Mouse (Mus musculus) heart, embryonic 12.5 days (tissue): ENCODE data around the gene Hsd17b7. TPM values are rescaled to one million over a fixed set of nuclear protein-coding genes. Genes with fewer than 3 reads are reported as not detected.

ENCODE experiments used
- ATAC-seq: fragments of 200-750 bp; cut with Nextera tagmentation; 2 replicates; pipeline ENCODE4 v1.8.0; 2017; ENCODE audit warnings: moderate TSS enrichment, moderate library complexity; ENCODE audit not compliant: insufficient number of reproducible peaks, low FRiP score
- H3K27ac ChIP-seq: fragments of 300-500 bp; sonication (generic); 2 replicates; pipeline ENCODE4 v1.5.1; 2016; ENCODE audit warnings: mild to moderate bottlenecking, moderate library complexity; ENCODE audit not compliant: poor library complexity, severe bottlenecking
- H3K27me3 ChIP-seq: fragments of 300-500 bp; sonication (generic); replicated peaks from 2 replicates; pipeline ENCODE4 v1.6.1; 2016; ENCODE audit warnings: mild to moderate bottlenecking, moderate library complexity
- H3K36me3 ChIP-seq: fragments of 300-500 bp; sonication (generic); 2 replicates; pipeline ENCODE4 v1.6.1; 2016; ENCODE audit warnings: mild to moderate bottlenecking, moderate library complexity
- H3K4me1 ChIP-seq: fragments of 300-500 bp; sonication (generic); replicated peaks from 2 replicates; pipeline ENCODE4 v1.6.1; 2016; ENCODE audit warnings: mild to moderate bottlenecking
- H3K4me2 ChIP-seq: fragments of 300-500 bp; sonication (generic); 2 replicates; pipeline ENCODE4 v1.6.1; 2016; ENCODE audit warnings: mild to moderate bottlenecking, moderate library complexity
- H3K4me3 ChIP-seq: fragments of 300-500 bp; sonication (generic); 2 replicates; pipeline ENCODE4 v1.5.1; 2016; ENCODE audit warnings: mild to moderate bottlenecking
- H3K9ac ChIP-seq: fragments of 300-500 bp; sonication (generic); 2 replicates; pipeline ENCODE4 v1.6.1; 2016; ENCODE audit warnings: mild to moderate bottlenecking, moderate library complexity
- H3K9me3 ChIP-seq: fragments of 300-500 bp; sonication (generic); replicated peaks from 2 replicates; pipeline ENCODE4 v1.6.1; 2016; ENCODE audit warnings: mild to moderate bottlenecking, moderate library complexity
- WGBS: fragments of 180-500 bp; shearing (Covaris S2); methylation state at CpG from one replicate; pipeline ENCODE4 v1.1.7; 2016; 5-methylcytosine and 5-hydroxymethylcytosine counted together
- polyA plus RNA-seq: library from polyadenylated mRNA; unstranded; fragments of >200 nt; fragmentation: Nextera tagmentation; extraction: Ambion mirVana; gene quantifications from 2 replicates; pipeline ENCODE4 v1.2.1, GENCODE M21; 2016

The Hsd17b7 gene
- polyA plus RNA-seq, 1 experiment from 2014 or later: 35.7 TPM

GRCm38 (mm10) chr1:169939345-169939744 lies 29.7 kb downstream of the Hsd17b7 start:
- no peaks in the 10 kb centered on the region for H3K4me1 ChIP-seq
- no peak for ATAC-seq
- no peak overlapping the region for H3K4me2 ChIP-seq
- H3K9ac ChIP-seq: no peak overlapping the region
- H3K27me3 ChIP-seq: no peaks in the 10 kb centered on the region
- no peaks in the 10 kb centered on the region for H3K9me3 ChIP-seq
- H3K4me3 ChIP-seq: no peak overlapping the region
- no peaks in the 10 kb centered on the region for H3K36me3 ChIP-seq
- H3K27ac ChIP-seq: no peak overlapping the region
- 6% methylated on average over 2 of the region's 2 CpGs for WGBS

- Histone ChIP-seq H3K27me3 (no peaks in the 10 kb centered on the region), H3K9me3 (no peaks in the 10 kb centered on the region), H3K36me3 (no peaks in the 10 kb centered on the region), H3K4me3 (peak overlapping the region; percentile 18; the same call in 1 of the 2 replicates), H3K27ac (no peak overlapping the region), H3K4me1 (no peaks in the 10 kb centered on the region), H3K9ac (no peak overlapping the region), H3K4me2 (peak overlapping the region; percentile 52)
- 41% methylated on average over 16 of the region's 16 CpGs for WGBS
- ATAC-seq: no peak; the same call in 1 of the 2 replicates
Observed at GRCm38 (mm10) chr1:169934005-169934725, 34.9 kb downstream of the Hsd17b7 start.

GRCm38 (mm10) chr1:169932122-169932746 lies 36.8 kb downstream of the Hsd17b7 start:
- WGBS: 72% methylated on average over 7 of the region's 7 CpGs
- no peak overlapping the region for H3K4me2 ChIP-seq

GRCm38 (mm10) chr1:169931698-169932097 lies 37.3 kb downstream of the Hsd17b7 start:
- WGBS: 77% methylated on average over 7 of the region's 7 CpGs
- no peaks in the 10 kb centered on the region for H3K4me1 ChIP-seq
- no peak for ATAC-seq
- H3K4me2 ChIP-seq: no peak overlapping the region
- no peaks in the 10 kb centered on the region for H3K9me3 ChIP-seq
- no peaks in the 10 kb centered on the region for H3K27me3 ChIP-seq
- H3K27ac ChIP-seq: no peak overlapping the region
- no peak overlapping the region for H3K4me3 ChIP-seq
- no peaks in the 10 kb centered on the region for H3K36me3 ChIP-seq
- H3K9ac ChIP-seq: no peak overlapping the region

More at GRCm38 (mm10) chr1:169932122-169932746, 36.8 kb downstream of the Hsd17b7 start:
- H3K27ac ChIP-seq: no peak overlapping the region
- H3K4me1 ChIP-seq: no peaks in the 10 kb centered on the region
- no peaks in the 10 kb centered on the region for H3K27me3 ChIP-seq
- no peak overlapping the region for H3K9ac ChIP-seq
- no peak for ATAC-seq
- no peaks in the 10 kb centered on the region for H3K36me3 ChIP-seq
- H3K4me3 ChIP-seq: no peak overlapping the region
- no peaks in the 10 kb centered on the region for H3K9me3 ChIP-seq

- no peaks in the 10 kb centered on the region for H3K9me3 ChIP-seq
- no peak within 1 kb of the TSS for H3K4me3 ChIP-seq
- ATAC-seq: no peak
- WGBS: 22% methylated on average over 12 of the region's 12 CpGs
- no peaks in the 10 kb centered on the region for H3K27me3 ChIP-seq
- H3K4me2 ChIP-seq: peak within 1 kb of the TSS; percentile 34
- H3K4me1 ChIP-seq: no peaks in the 10 kb centered on the region
- H3K36me3 ChIP-seq: no peaks in the 10 kb centered on the region
- H3K9ac ChIP-seq: no peak within 1 kb of the TSS
- H3K27ac ChIP-seq: no peak within 1 kb of the TSS
Observed at GRCm38 (mm10) chr1:169928454-169928971, 40.5 kb downstream of the Hsd17b7 start, which contains the start of gene Ccdc190. Ccdc190 (plus strand) TSS chr1:169928648.

GRCm38 (mm10) chr1:169927753-169928369 lies 41.2 kb downstream of the Hsd17b7 start:
- WGBS: 61% methylated on average over 8 of the region's 8 CpGs
- Histone ChIP-seq H3K9me3 (no peaks in the 10 kb centered on the region), H3K4me2 (no peak overlapping the region), H3K9ac (no peak overlapping the region), H3K27me3 (no peaks in the 10 kb centered on the region), H3K36me3 (no peaks in the 10 kb centered on the region), H3K27ac (no peak overlapping the region), H3K4me3 (no peak overlapping the region), H3K4me1 (no peaks in the 10 kb centered on the region)
- no peak for ATAC-seq

- H3K27me3 ChIP-seq: peaks cover 6% of the 10 kb centered on the region; the same call in 1 of the 2 replicates
- H3K9me3 ChIP-seq: no peaks in the 10 kb centered on the region
- no peak overlapping the region for H3K4me3 ChIP-seq
- H3K36me3 ChIP-seq: no peaks in the 10 kb centered on the region
- no peak overlapping the region for H3K9ac ChIP-seq
- H3K27ac ChIP-seq: no peak overlapping the region
- ATAC-seq: no peak
- no peaks in the 10 kb centered on the region for H3K4me1 ChIP-seq
- 71% methylated on average over 2 of the region's 2 CpGs for WGBS
- no peak overlapping the region for H3K4me2 ChIP-seq
Observed at GRCm38 (mm10) chr1:169924567-169924966, 44.5 kb downstream of the Hsd17b7 start.

GRCm38 (mm10) chr1:169921710-169922211 lies 47.3 kb downstream of the Hsd17b7 start:
- H3K27me3 ChIP-seq: peaks cover 6% of the 10 kb centered on the region; the same call in 1 of the 2 replicates
- no peaks in the 10 kb centered on the region for H3K36me3 ChIP-seq
- peak overlapping the region; percentile 18 for H3K4me2 ChIP-seq
- no peak overlapping the region for H3K27ac ChIP-seq
- H3K9ac ChIP-seq: no peak overlapping the region
- no peaks in the 10 kb centered on the region for H3K9me3 ChIP-seq
- H3K4me3 ChIP-seq: no peak overlapping the region
- ATAC-seq: no peak
- WGBS: 33% methylated on average over 8 of the region's 8 CpGs
- peaks cover 3% of the 10 kb centered on the region; the same call in 1 of the 2 replicates for H3K4me1 ChIP-seq

- 5% methylated on average over 11 of the region's 11 CpGs for WGBS
Observed at GRCm38 (mm10) chr1:169919211-169919610, 49.8 kb downstream of the Hsd17b7 start.

GRCm38 (mm10) chr1:169917998-169918397 lies 51.0 kb downstream of the Hsd17b7 start:
- 0 out of 2 replicates have a peak, but pooled peaks have one; percentile 22 for ATAC-seq
- Histone ChIP-seq H3K9ac (no peak overlapping the region), H3K27me3 (peaks cover 6% of the 10 kb centered on the region; the same call in 1 of the 2 replicates), H3K4me3 (no peak overlapping the region), H3K27ac (no peak overlapping the region), H3K4me2 (no peak overlapping the region), H3K36me3 (no peaks in the 10 kb centered on the region), H3K9me3 (no peaks in the 10 kb centered on the region), H3K4me1 (peaks cover 3% of the 10 kb centered on the region; the same call in 1 of the 2 replicates)
- 19% methylated on average over 4 of the region's 4 CpGs for WGBS

More at GRCm38 (mm10) chr1:169919211-169919610, 49.8 kb downstream of the Hsd17b7 start:
- no peak overlapping the region for H3K9ac ChIP-seq
- H3K27ac ChIP-seq: no peak overlapping the region
- H3K36me3 ChIP-seq: no peaks in the 10 kb centered on the region
- ATAC-seq: 0 out of 2 replicates have a peak, but pooled peaks have one; percentile 18
- no peaks in the 10 kb centered on the region for H3K9me3 ChIP-seq
- peaks cover 3% of the 10 kb centered on the region; the same call in 1 of the 2 replicates for H3K4me1 ChIP-seq
- peak overlapping the region; percentile 18 for H3K4me2 ChIP-seq
- no peak overlapping the region for H3K4me3 ChIP-seq
- peaks cover 6% of the 10 kb centered on the region; the same call in 1 of the 2 replicates for H3K27me3 ChIP-seq
